Mouse (Mus musculus) hindbrain, embryonic 15.5 days (tissue): Measurements from ENCODE around the gene Cux1. TPM values are rescaled to one million over a fixed set of nuclear protein-coding genes. Genes with fewer than 3 reads are reported as not detected.

Source experiments
- ATAC-seq: fragments of 200-750 bp; cut with Nextera tagmentation; 2 replicates; pipeline ENCODE4 v1.8.0; 2017; ENCODE audit warnings: low read depth, moderate number of reproducible peaks, moderate TSS enrichment; ENCODE audit not compliant: low FRiP score
- H3K27ac ChIP-seq: fragments of 300-500 bp; sonication (generic); replicated peaks from 2 replicates; pipeline ENCODE4 v1.5.1; 2015; ENCODE audit warnings: mild to moderate bottlenecking, inconsistent platforms
- H3K27me3 ChIP-seq: fragments of 300-500 bp; sonication (generic); 2 replicates; pipeline ENCODE4 v1.6.1; 2015; ENCODE audit warnings: control low read depth, inconsistent platforms
- H3K36me3 ChIP-seq: fragments of 300-500 bp; sonication (generic); 2 replicates; pipeline ENCODE4 v1.6.1; 2015; ENCODE audit warnings: control low read depth, inconsistent platforms
- H3K4me1 ChIP-seq: fragments of 300-500 bp; sonication (generic); replicated peaks from 2 replicates; pipeline ENCODE4 v1.6.1; 2015; ENCODE audit warnings: control low read depth, inconsistent platforms
- H3K4me2 ChIP-seq: fragments of 300-500 bp; sonication (generic); 2 replicates; pipeline ENCODE4 v1.6.1; 2015; ENCODE audit warnings: moderate library complexity, mild to moderate bottlenecking, inconsistent platforms
- H3K4me3 ChIP-seq: fragments of 300-500 bp; sonication (generic); 2 replicates; pipeline ENCODE4 v1.5.1; 2015; ENCODE audit warnings: mild to moderate bottlenecking, inconsistent platforms
- H3K9ac ChIP-seq: fragments of 300-500 bp; sonication (generic); 2 replicates; pipeline ENCODE4 v1.6.1; 2015; ENCODE audit warnings: inconsistent platforms
- H3K9me3 ChIP-seq: fragments of 300-500 bp; sonication (generic); 2 replicates; pipeline ENCODE4 v1.6.1; 2016; ENCODE audit warnings: control low read depth, inconsistent platforms
- WGBS: fragments of 180-500 bp; shearing (Covaris S2); methylation state at CpG from one replicate; pipeline ENCODE4 v1.1.7; 2015; 5-methylcytosine and 5-hydroxymethylcytosine counted together
- polyA plus RNA-seq: library from polyadenylated mRNA; unstranded; fragments of >200 nt; fragmentation: Nextera tagmentation; extraction: Ambion mirVana; gene quantifications from 2 replicates; pipeline ENCODE4 v1.2.1, GENCODE M21; 2015

Cux1 gene
- polyA plus RNA-seq, 1 experiment from 2014 or later: 106 TPM

DNA sequence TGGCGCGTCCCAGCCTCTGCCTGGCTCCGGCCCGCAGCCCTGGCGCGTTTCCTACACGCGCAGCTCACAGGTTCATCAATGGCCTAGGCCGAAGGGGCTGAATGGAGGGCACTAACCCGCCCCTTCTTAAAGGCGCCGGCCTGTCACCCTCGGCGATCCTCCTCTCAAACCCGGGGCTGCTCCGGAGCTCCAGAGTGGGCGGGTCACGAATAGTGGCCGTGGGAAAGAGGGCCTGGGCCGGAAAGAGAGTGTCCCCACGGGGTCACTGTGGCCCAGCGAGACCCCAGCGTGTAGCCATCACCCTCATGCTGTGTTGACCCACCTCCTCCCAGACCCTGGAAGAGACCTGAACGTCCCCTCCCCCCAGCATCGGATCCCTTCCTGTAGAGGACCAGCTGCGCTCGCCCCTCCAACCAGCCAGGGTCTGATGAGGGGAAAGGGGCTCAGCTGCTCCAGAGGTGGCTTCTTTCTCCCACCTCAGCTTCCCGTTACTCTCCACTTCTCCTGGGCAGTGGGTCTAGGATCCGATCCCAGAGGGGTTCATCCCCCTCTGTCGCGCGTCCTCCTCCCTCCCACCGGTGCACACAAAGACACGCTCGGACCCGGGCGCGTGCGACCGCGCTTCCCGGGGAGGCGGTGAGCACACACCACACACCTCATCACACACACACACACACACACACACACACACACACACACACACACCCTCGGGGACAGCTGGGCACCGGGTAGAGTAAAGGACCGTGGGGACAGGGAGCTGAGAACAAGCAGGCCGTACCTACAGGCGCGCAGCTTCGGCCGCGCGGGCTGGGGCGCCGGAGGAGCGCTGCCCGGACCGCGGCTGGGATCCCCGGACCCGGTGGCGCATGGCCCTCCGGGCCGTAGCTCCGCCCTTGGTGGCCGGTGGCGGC lies 323.2 kb downstream of the Cux1 start:
- Histone ChIP-seq H3K9ac (peak overlapping the region; percentile 90), H3K9me3 (no peaks in the 10 kb centered on the region), H3K4me1 (peaks cover 33% of the 10 kb centered on the region), H3K27me3 (no peaks in the 10 kb centered on the region), H3K4me2 (peak overlapping the region; percentile 82), H3K4me3 (peak overlapping the region; percentile 80), H3K36me3 (no peaks in the 10 kb centered on the region), H3K27ac (peak overlapping the region; percentile 87)
- WGBS: under 1% methylated on average over 58 of the region's 67 CpGs
- peak; percentile 52 for ATAC-seq

DNA sequence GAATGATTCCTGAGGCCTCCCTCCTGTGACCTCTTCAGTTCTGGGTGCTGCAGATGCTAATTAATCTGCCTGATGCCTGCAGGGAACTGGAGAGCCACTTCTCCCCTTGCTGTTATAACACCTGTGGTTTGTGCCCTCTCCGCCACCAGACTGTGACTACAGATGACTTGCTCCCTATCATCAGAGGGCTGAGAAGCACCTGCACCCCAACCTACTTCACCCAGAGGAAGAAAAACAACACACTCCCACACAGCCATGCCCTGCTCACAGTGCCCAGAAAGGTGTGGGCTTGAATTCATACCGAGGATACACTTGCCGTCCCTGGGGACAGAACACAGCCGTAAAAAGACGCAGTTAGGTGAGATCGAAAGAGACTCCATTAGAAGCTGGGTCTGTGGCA lies 326.1 kb downstream of the Cux1 start:
- WGBS: 69% methylated on average over 6 of the region's 6 CpGs

GRCm38 (mm10) chr5:136240381-136240780 lies 326.9 kb downstream of the Cux1 start:
- Histone ChIP-seq H3K36me3 (no peaks in the 10 kb centered on the region), H3K4me3 (no peak overlapping the region), H3K27ac (no peak overlapping the region), H3K4me1 (peaks cover 40% of the 10 kb centered on the region), H3K27me3 (no peaks in the 10 kb centered on the region), H3K9ac (no peak overlapping the region), H3K9me3 (no peaks in the 10 kb centered on the region), H3K4me2 (no peak overlapping the region)
- ATAC-seq: no peak
- 48% methylated on average over 1 of the region's 1 CpGs for WGBS

More for the DNA sequence above, 326.1 kb downstream of the Cux1 start:
- Histone ChIP-seq H3K27ac (no peak overlapping the region), H3K4me2 (no peak overlapping the region), H3K9ac (no peak overlapping the region), H3K4me1 (peaks cover 48% of the 10 kb centered on the region), H3K27me3 (no peaks in the 10 kb centered on the region), H3K4me3 (no peak overlapping the region), H3K36me3 (no peaks in the 10 kb centered on the region), H3K9me3 (no peaks in the 10 kb centered on the region)
- no peak for ATAC-seq

DNA sequence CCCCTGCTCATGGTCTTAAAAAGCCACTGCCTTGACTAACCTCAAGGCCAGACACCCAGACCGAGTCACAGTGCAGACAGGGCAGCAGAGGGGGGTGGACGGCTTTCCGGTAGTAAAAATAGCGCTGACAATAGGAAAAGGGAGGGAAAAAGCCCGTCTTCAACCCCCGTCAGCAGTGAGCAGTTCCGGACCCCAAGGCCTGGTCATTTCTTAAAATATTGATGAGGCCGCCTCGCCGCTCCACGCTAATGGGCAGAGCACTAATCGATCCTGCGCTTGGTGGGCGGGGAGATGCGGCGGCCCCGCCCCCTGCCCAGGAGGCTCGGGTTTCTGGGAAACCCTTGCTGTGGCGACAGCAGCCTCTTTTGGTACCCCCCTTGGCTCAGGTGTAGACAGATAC lies 329.7 kb downstream of the Cux1 start:
- WGBS: 3% methylated on average over 19 of the region's 19 CpGs
- Histone ChIP-seq H3K4me2 (peak overlapping the region; percentile 62), H3K9ac (peak overlapping the region; percentile 23), H3K4me1 (peaks cover 40% of the 10 kb centered on the region), H3K9me3 (no peaks in the 10 kb centered on the region), H3K27ac (no peak overlapping the region), H3K27me3 (no peaks in the 10 kb centered on the region), H3K4me3 (peak overlapping the region; percentile 31), H3K36me3 (no peaks in the 10 kb centered on the region)
- no peak for ATAC-seq

DNA sequence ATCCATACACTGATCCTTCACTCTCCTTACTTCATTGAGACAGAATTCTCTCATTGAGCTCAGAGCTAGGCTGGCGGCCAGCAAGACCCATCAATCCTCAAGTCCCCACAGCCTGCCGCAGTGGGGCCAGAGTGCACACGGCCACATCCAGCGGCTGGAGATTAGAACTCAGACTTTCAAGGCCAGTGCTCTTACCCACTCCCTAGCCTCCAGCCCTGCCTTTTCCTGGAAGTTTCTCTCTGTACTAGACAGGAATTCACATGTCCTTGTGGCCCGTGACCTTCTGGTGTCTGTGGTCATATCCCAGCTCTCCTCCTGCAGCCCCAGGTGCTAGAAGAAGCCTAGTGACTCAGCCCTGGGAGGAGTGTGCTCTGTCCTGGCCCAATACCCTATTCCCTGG lies 330.7 kb downstream of the Cux1 start:
- Histone ChIP-seq H3K4me3 (no peak overlapping the region), H3K9ac (no peak overlapping the region), H3K9me3 (no peaks in the 10 kb centered on the region), H3K4me2 (no peak overlapping the region), H3K36me3 (0 out of 2 replicates have a peak, but pooled peaks cover 5% of the 10 kb centered on the region), H3K27me3 (no peaks in the 10 kb centered on the region), H3K4me1 (peaks cover 30% of the 10 kb centered on the region), H3K27ac (no peak overlapping the region)
- no peak for ATAC-seq
- 70% methylated on average over 5 of the region's 5 CpGs for WGBS

DNA sequence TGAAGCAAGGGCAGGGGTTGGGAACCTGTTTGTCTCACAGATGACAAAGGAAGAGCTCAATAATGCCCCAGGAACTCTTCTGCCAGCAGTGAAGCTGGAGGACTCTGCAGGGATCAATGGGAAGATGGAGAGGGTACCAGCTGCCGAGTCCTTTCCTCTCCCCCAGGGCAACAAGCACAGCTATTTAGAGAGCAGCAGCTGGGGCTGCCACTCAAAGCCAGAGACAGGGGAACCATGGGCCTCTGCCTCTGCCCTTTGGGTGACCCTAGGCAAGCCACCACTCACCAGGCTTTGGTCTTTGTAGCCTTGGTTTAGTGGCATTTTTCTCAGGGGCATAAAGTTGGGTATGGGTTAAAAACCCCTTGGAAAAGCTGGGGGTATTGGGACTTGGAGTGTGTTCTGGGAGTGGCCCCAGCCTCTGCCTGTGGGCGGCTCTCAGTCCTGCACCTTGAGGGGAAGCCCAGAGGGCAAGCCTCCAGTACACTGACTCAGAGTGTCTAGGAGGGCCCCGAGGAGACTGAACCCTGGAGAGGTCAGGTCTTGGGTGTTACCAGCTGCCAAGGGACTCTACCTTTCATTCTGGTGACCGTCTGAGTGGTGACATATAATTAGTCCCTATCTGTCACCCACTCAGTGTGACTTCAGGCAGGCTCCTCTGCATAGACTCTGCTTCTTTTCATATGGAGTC lies 336.8 kb downstream of the Cux1 start:
- WGBS: 49% methylated on average over 4 of the region's 4 CpGs
- Histone ChIP-seq H3K4me1 (peaks cover 10% of the 10 kb centered on the region), H3K27ac (no peak overlapping the region), H3K27me3 (no peaks in the 10 kb centered on the region), H3K36me3 (peaks cover 16% of the 10 kb centered on the region), H3K9ac (no peak overlapping the region), H3K4me2 (no peak overlapping the region), H3K4me3 (no peak overlapping the region), H3K9me3 (no peaks in the 10 kb centered on the region)
- ATAC-seq: no peak

DNA sequence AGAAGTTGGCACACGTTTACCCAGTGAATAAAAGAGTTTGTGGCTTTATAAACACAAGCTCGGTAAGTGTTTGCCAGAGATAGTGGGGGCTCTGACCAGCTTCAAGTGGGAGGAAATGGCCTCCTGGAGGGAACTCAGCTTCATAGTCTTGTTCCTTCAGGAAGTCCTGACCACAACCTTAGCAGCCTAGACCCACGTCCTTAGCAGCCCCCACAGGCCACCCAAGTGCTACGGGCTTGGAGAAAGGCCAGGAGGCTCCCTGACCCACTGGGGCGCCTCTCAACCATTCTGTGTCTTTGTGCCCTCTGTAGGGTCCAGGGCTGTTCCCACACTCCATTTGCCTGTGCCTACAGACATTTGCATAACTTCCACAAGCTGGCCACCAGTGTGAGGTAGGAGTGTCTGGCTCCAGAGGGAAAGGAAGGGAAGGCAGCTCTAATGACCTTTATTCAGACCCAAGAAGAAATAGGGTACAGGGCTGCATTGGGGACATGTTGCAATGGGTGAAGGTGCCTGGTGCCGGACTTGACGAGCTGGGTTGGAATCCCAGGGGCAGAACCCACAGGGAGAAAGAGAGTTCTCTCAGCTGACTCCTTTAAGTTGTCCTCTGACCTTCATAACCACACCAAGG lies 340.9 kb downstream of the Cux1 start:
- Histone ChIP-seq H3K4me1 (no peaks in the 10 kb centered on the region), H3K4me2 (no peak overlapping the region), H3K9me3 (no peaks in the 10 kb centered on the region), H3K27ac (no peak overlapping the region), H3K27me3 (no peaks in the 10 kb centered on the region), H3K9ac (no peak overlapping the region), H3K36me3 (peaks cover 38% of the 10 kb centered on the region), H3K4me3 (no peak overlapping the region)
- no peak for ATAC-seq
- WGBS: 78% methylated on average over 7 of the region's 7 CpGs

DNA sequence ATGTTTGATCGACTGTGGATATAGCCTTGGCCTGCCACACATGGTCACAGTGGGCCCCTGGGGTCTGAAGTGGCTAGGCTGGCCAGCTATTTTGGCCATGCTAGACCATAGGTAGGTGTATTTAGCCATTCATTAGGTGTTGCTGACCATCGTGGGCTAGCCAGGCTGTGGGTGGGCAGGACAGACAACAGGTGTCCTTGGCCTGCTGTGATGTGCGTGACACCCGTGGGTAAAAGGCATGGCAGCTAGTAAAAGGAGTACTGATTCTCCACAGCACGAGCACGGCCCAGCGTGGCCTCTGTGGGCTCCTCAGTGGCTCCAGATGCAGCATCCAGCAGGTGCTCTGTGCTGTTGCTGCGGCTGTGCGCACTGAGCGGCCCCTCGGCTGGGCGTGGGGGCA lies 348.7 kb downstream of the Cux1 start:
- Histone ChIP-seq H3K27ac (no peak overlapping the region), H3K4me2 (no peak overlapping the region), H3K4me1 (no peaks in the 10 kb centered on the region), H3K9me3 (no peaks in the 10 kb centered on the region), H3K27me3 (no peaks in the 10 kb centered on the region), H3K4me3 (no peak overlapping the region), H3K9ac (no peak overlapping the region), H3K36me3 (peaks cover 18% of the 10 kb centered on the region)
- WGBS: 81% methylated on average over 12 of the region's 12 CpGs
- no peak for ATAC-seq

- peaks cover 12% of the 10 kb centered on the region; the same call in 1 of the 2 replicates for H3K36me3 ChIP-seq
- no peak overlapping the region for H3K9ac ChIP-seq
- H3K27ac ChIP-seq: no peak overlapping the region
- H3K4me3 ChIP-seq: no peak overlapping the region
- no peak overlapping the region for H3K4me2 ChIP-seq
- H3K4me1 ChIP-seq: no peaks in the 10 kb centered on the region
- no peak for ATAC-seq
- H3K27me3 ChIP-seq: no peaks in the 10 kb centered on the region
- H3K9me3 ChIP-seq: no peaks in the 10 kb centered on the region
- 80% methylated on average over 4 of the region's 4 CpGs for WGBS
These were observed 349.3 kb downstream of the Cux1 start for GRCm38 (mm10) chr5:136217932-136218381.

- H3K27me3 ChIP-seq: no peaks in the 10 kb centered on the region
- peaks cover 10% of the 10 kb centered on the region; the same call in 1 of the 2 replicates for H3K36me3 ChIP-seq
- no peaks in the 10 kb centered on the region for H3K9me3 ChIP-seq
- H3K9ac ChIP-seq: no peak overlapping the region
- H3K4me1 ChIP-seq: no peaks in the 10 kb centered on the region
- peak; percentile 46; the same call in 1 of the 2 replicates for ATAC-seq
- 79% methylated on average over 18 of the region's 18 CpGs for WGBS
- H3K4me3 ChIP-seq: no peak overlapping the region
- H3K27ac ChIP-seq: no peak overlapping the region; the same call in 1 of the 2 replicates
- H3K4me2 ChIP-seq: no peak overlapping the region
These were observed 350.2 kb downstream of the Cux1 start for GRCm38 (mm10) chr5:136217004-136217665.

GRCm38 (mm10) chr5:136215958-136216357 lies 351.3 kb downstream of the Cux1 start:
- WGBS: 62% methylated on average over 5 of the region's 5 CpGs

More at GRCm38 (mm10) chr5:136215958-136216357, 351.3 kb downstream of the Cux1 start:
- Histone ChIP-seq H3K36me3 (peaks cover 8% of the 10 kb centered on the region; the same call in 1 of the 2 replicates), H3K9me3 (no peaks in the 10 kb centered on the region), H3K4me3 (no peak overlapping the region), H3K9ac (no peak overlapping the region), H3K27ac (no peak overlapping the region), H3K27me3 (no peaks in the 10 kb centered on the region), H3K4me1 (no peaks in the 10 kb centered on the region), H3K4me2 (no peak overlapping the region)
- ATAC-seq: no peak
